Mouse (Mus musculus): Measurements from ENCODE around the gene Nckap5. TPM values are rescaled to one million over a fixed set of nuclear protein-coding genes. Genes with fewer than 3 reads are reported as not detected.

The Nckap5 gene
- polyA plus RNA-seq, 1 experiment from 2014 or later: 3.2 TPM

GRCm38 (mm10) chr1:125987803-125988202 is 842.8 kb downstream of the Nckap5 start:
- no peak for ATAC-seq (replicated peaks; ENCODE audit: insufficient number of reproducible peaks, low FRiP score, low TSS enrichment)
- Histone ChIP-seq H3K27ac (ENCODE audit: low read depth, low read length) (no peak overlapping the region), H3K4me1 (ENCODE audit: control insufficient read depth, insufficient read depth, low read length) (no peaks in the 10 kb centered on the region), H3K4me2 (no peak overlapping the region), H3K4me3 (ENCODE audit: low read depth, low read length) (no peak overlapping the region), H3K9me3 (replicated peaks; ENCODE audit: control insufficient read depth, low read length) (no peaks in the 10 kb centered on the region), H3K36me3 (ENCODE audit: control insufficient read depth, insufficient read depth, low read length) (no peaks in the 10 kb centered on the region), H3K27me3 (ENCODE audit: control insufficient read depth, insufficient read depth, low read length) (no peaks in the 10 kb centered on the region), H3K9ac (ENCODE audit: low read depth, low read length) (no peak overlapping the region)
- WGBS (ENCODE audit: insufficient replicate concordance): 82% methylated on average over 3 of the region's 3 CpGs

- Histone ChIP-seq H3K36me3 (ENCODE audit: control insufficient read depth, insufficient read depth, low read length) (no peaks in the 10 kb centered on the region), H3K4me3 (ENCODE audit: low read depth, low read length) (no peak overlapping the region), H3K4me1 (ENCODE audit: control insufficient read depth, insufficient read depth, low read length) (no peaks in the 10 kb centered on the region), H3K9ac (ENCODE audit: low read depth, low read length) (no peak overlapping the region), H3K9me3 (replicated peaks; ENCODE audit: control insufficient read depth, low read length) (no peaks in the 10 kb centered on the region), H3K4me2 (no peak overlapping the region), H3K27ac (ENCODE audit: low read depth, low read length) (no peak overlapping the region), H3K27me3 (ENCODE audit: control insufficient read depth, insufficient read depth, low read length) (no peaks in the 10 kb centered on the region)
- no peak for ATAC-seq (replicated peaks; ENCODE audit: insufficient number of reproducible peaks, low FRiP score, low TSS enrichment)
- WGBS (ENCODE audit: insufficient replicate concordance): 62% methylated on average over 2 of the region's 2 CpGs
Observed at GRCm38 (mm10) chr1:125984570-125984969, 846.0 kb downstream of the Nckap5 start.

GRCm38 (mm10) chr1:125974649-125975048 is 856.0 kb downstream of the Nckap5 start:
- Histone ChIP-seq H3K27ac (ENCODE audit: low read depth, low read length) (no peak overlapping the region), H3K27me3 (ENCODE audit: control insufficient read depth, insufficient read depth, low read length) (no peaks in the 10 kb centered on the region), H3K9ac (ENCODE audit: low read depth, low read length) (no peak overlapping the region), H3K9me3 (replicated peaks; ENCODE audit: control insufficient read depth, low read length) (no peaks in the 10 kb centered on the region), H3K4me3 (ENCODE audit: low read depth, low read length) (no peak overlapping the region), H3K36me3 (ENCODE audit: control insufficient read depth, insufficient read depth, low read length) (no peaks in the 10 kb centered on the region), H3K4me2 (no peak overlapping the region), H3K4me1 (ENCODE audit: control insufficient read depth, insufficient read depth, low read length) (no peaks in the 10 kb centered on the region)
- no peak for ATAC-seq (replicated peaks; ENCODE audit: insufficient number of reproducible peaks, low FRiP score, low TSS enrichment)
- 80% methylated on average over 3 of the region's 3 CpGs for WGBS (ENCODE audit: insufficient replicate concordance)

GRCm38 (mm10) chr1:125971933-125972332 is 858.7 kb downstream of the Nckap5 start:
- H3K36me3 ChIP-seq (ENCODE audit: control insufficient read depth, insufficient read depth, low read length): no peaks in the 10 kb centered on the region
- no peak overlapping the region for H3K27ac ChIP-seq (ENCODE audit: low read depth, low read length)
- no peaks in the 10 kb centered on the region for H3K4me1 ChIP-seq (ENCODE audit: control insufficient read depth, insufficient read depth, low read length)
- ATAC-seq (replicated peaks; ENCODE audit: insufficient number of reproducible peaks, low FRiP score, low TSS enrichment): no peak
- no peaks in the 10 kb centered on the region for H3K9me3 ChIP-seq (replicated peaks; ENCODE audit: control insufficient read depth, low read length)
- no peak overlapping the region for H3K4me3 ChIP-seq (ENCODE audit: low read depth, low read length)
- no peaks in the 10 kb centered on the region for H3K27me3 ChIP-seq (ENCODE audit: control insufficient read depth, insufficient read depth, low read length)
- no peak overlapping the region for H3K9ac ChIP-seq (ENCODE audit: low read depth, low read length)
- no peak overlapping the region for H3K4me2 ChIP-seq
- WGBS (ENCODE audit: insufficient replicate concordance): 68% methylated on average over 6 of the region's 6 CpGs

GRCm38 (mm10) chr1:125967671-125968070 is 862.9 kb downstream of the Nckap5 start:
- H3K4me2 ChIP-seq: no peak overlapping the region
- no peak overlapping the region for H3K4me3 ChIP-seq (ENCODE audit: low read depth, low read length)
- no peak for ATAC-seq (replicated peaks; ENCODE audit: insufficient number of reproducible peaks, low FRiP score, low TSS enrichment)
- WGBS (ENCODE audit: insufficient replicate concordance): 62% methylated on average over 6 of the region's 6 CpGs
- no peak overlapping the region for H3K27ac ChIP-seq (ENCODE audit: low read depth, low read length)
- H3K9ac ChIP-seq (ENCODE audit: low read depth, low read length): no peak overlapping the region
- no peaks in the 10 kb centered on the region for H3K27me3 ChIP-seq (ENCODE audit: control insufficient read depth, insufficient read depth, low read length)
- H3K9me3 ChIP-seq (replicated peaks; ENCODE audit: control insufficient read depth, low read length): no peaks in the 10 kb centered on the region
- no peaks in the 10 kb centered on the region for H3K4me1 ChIP-seq (ENCODE audit: control insufficient read depth, insufficient read depth, low read length)
- no peaks in the 10 kb centered on the region for H3K36me3 ChIP-seq (ENCODE audit: control insufficient read depth, insufficient read depth, low read length)

- no peak for ATAC-seq (replicated peaks; ENCODE audit: insufficient number of reproducible peaks, low FRiP score, low TSS enrichment)
- H3K36me3 ChIP-seq (ENCODE audit: control insufficient read depth, insufficient read depth, low read length): no peaks in the 10 kb centered on the region
- H3K27me3 ChIP-seq (ENCODE audit: control insufficient read depth, insufficient read depth, low read length): no peaks in the 10 kb centered on the region
- H3K4me1 ChIP-seq (ENCODE audit: control insufficient read depth, insufficient read depth, low read length): no peaks in the 10 kb centered on the region
- no peak overlapping the region for H3K9ac ChIP-seq (ENCODE audit: low read depth, low read length)
- H3K4me2 ChIP-seq: no peak overlapping the region
- no peaks in the 10 kb centered on the region for H3K9me3 ChIP-seq (replicated peaks; ENCODE audit: control insufficient read depth, low read length)
- H3K27ac ChIP-seq (ENCODE audit: low read depth, low read length): no peak overlapping the region
- H3K4me3 ChIP-seq (ENCODE audit: low read depth, low read length): no peak overlapping the region
- 49% methylated on average over 3 of the region's 3 CpGs for WGBS (ENCODE audit: insufficient replicate concordance)
Observed at GRCm38 (mm10) chr1:125951026-125951425, 879.6 kb downstream of the Nckap5 start.

GRCm38 (mm10) chr1:125949076-125949475 is 881.5 kb downstream of the Nckap5 start:
- Histone ChIP-seq H3K27me3 (ENCODE audit: control insufficient read depth, insufficient read depth, low read length) (no peaks in the 10 kb centered on the region), H3K4me1 (ENCODE audit: control insufficient read depth, insufficient read depth, low read length) (no peaks in the 10 kb centered on the region), H3K4me3 (ENCODE audit: low read depth, low read length) (no peak overlapping the region), H3K4me2 (no peak overlapping the region), H3K27ac (ENCODE audit: low read depth, low read length) (no peak overlapping the region), H3K9ac (ENCODE audit: low read depth, low read length) (no peak overlapping the region), H3K36me3 (ENCODE audit: control insufficient read depth, insufficient read depth, low read length) (no peaks in the 10 kb centered on the region), H3K9me3 (replicated peaks; ENCODE audit: control insufficient read depth, low read length) (no peaks in the 10 kb centered on the region)
- no peak for ATAC-seq (replicated peaks; ENCODE audit: insufficient number of reproducible peaks, low FRiP score, low TSS enrichment)
- WGBS (ENCODE audit: insufficient replicate concordance): 74% methylated on average over 6 of the region's 6 CpGs

GRCm38 (mm10) chr1:125945136-125945535 is 885.5 kb downstream of the Nckap5 start:
- no peak overlapping the region for H3K27ac ChIP-seq (ENCODE audit: low read depth, low read length)
- H3K27me3 ChIP-seq (ENCODE audit: control insufficient read depth, insufficient read depth, low read length): no peaks in the 10 kb centered on the region
- no peaks in the 10 kb centered on the region for H3K4me1 ChIP-seq (ENCODE audit: control insufficient read depth, insufficient read depth, low read length)
- ATAC-seq (replicated peaks; ENCODE audit: insufficient number of reproducible peaks, low FRiP score, low TSS enrichment): no peak
- no peaks in the 10 kb centered on the region for H3K36me3 ChIP-seq (ENCODE audit: control insufficient read depth, insufficient read depth, low read length)
- no peak overlapping the region for H3K4me2 ChIP-seq
- H3K9ac ChIP-seq (ENCODE audit: low read depth, low read length): no peak overlapping the region
- no peaks in the 10 kb centered on the region for H3K9me3 ChIP-seq (replicated peaks; ENCODE audit: control insufficient read depth, low read length)
- H3K4me3 ChIP-seq (ENCODE audit: low read depth, low read length): no peak overlapping the region
- 70% methylated on average over 9 of the region's 9 CpGs for WGBS (ENCODE audit: insufficient replicate concordance)

- Histone ChIP-seq H3K4me2 (no peak overlapping the region), H3K27me3 (ENCODE audit: control insufficient read depth, insufficient read depth, low read length) (no peaks in the 10 kb centered on the region), H3K4me3 (ENCODE audit: low read depth, low read length) (no peak overlapping the region), H3K9me3 (replicated peaks; ENCODE audit: control insufficient read depth, low read length) (no peaks in the 10 kb centered on the region), H3K4me1 (ENCODE audit: control insufficient read depth, insufficient read depth, low read length) (no peaks in the 10 kb centered on the region), H3K27ac (ENCODE audit: low read depth, low read length) (no peak overlapping the region), H3K9ac (ENCODE audit: low read depth, low read length) (no peak overlapping the region), H3K36me3 (ENCODE audit: control insufficient read depth, insufficient read depth, low read length) (no peaks in the 10 kb centered on the region)
- no peak for ATAC-seq (replicated peaks; ENCODE audit: insufficient number of reproducible peaks, low FRiP score, low TSS enrichment)
- WGBS (ENCODE audit: insufficient replicate concordance): 72% methylated on average over 1 of the region's 1 CpGs
Observed at GRCm38 (mm10) chr1:125943305-125943704, 887.3 kb downstream of the Nckap5 start.
